Mouse (Mus musculus) T-helper 2 cell (primary cell): ENCODE measurements around the gene Csn1s2b.
"Not testable (repeated sequence)": the region's sequence is repeated elsewhere in the genome, so short reads cannot be mapped to it uniquely, and the experiment has no call there.

ENCODE experiments used
- in situ Hi-C: fragments of 300-600 bp; cut with MboI, MseI; formaldehyde crosslinking; loops from one replicate; pipeline ENCODE4 v1.15.1; 2025; ENCODE audit warnings: high pct_unique_total_duplicates

Gene Csn1s2b

DNA sequence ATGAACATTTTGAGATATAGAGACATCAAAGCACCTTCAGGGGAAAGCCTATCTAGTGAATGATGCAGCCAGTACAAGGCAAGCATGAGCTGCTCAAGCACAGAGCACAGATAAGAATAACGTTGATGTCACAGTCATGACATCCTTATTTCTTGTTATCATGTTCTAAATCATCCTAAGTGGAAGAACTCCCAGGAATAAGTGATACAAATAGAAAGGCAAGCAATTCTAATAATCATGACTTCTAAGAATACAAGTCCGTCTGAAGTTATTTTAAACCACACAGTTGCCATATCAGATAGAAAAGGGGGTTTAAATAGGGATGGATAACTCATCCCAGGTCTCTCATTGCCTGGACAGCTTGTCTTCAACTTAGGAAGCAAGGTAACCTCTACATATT, at the start of gene Csn1s2b:
Csn1s2b (plus strand) TSS at position 301 of the 400 bp plus-strand sequence.
- in situ Hi-C loops, result no loop called here

DNA sequence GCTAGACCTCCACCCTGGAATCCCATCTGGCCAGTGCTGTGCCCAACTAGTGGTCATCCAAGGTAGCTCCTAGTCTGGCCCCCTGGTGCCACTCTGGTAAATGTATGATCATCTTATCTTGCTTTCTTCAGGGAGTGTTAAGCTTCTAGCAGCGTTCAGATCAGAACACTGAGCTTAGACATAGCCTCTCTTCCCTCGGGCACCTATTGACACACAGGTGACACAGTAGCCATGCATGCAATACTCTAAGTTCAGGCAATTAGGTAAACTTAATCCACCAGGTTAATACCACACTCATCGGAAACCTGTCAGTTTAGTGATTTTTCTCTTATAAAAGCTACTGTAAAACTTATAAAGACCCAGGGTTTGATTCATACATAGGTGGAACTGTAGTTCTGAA, 43.3 kb upstream of the Csn1s2b start:
- in situ Hi-C loops, result no loop called here

DNA sequence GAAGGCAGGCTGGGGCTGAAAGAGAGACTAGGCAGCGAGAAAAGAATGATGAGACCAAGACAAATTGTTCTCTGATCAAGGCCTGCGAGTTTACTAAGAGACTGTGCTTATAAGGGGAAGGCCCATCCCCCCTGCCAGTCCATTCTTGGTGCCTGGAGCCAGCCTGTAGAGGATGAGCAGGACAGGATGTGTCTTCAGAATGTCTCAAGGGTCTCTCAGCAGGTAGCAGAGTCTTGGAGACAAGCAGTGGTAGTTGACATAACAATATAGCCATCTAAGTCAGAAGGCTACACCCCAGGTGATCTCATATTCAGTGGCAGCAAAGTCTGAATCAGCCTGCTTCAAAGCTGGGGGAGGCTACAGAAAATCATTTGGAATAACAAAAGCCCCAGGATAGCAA, 35.7 kb upstream of the Csn1s2b start:
- in situ Hi-C loops, result not testable (repeated sequence)

DNA sequence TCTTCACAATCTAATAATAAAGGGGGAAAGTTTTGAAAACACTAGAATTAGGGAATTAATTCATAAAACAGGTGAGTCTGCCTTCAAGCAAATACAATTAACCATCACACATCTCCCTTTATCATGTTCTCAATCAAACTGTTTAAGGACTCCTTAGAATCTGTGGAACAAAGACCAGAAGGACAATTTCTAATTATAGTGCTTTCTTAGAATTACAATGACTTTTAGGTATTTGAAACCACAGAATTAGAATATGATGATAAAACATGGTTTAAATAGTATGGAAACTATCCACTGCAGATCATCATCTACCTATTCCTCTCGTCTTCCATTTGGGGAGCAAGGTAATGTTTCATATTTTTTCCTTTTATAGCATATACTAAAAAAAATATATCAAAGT, 33.6 kb upstream of the Csn1s2b start, which contains the start of gene Csn1s2a:
Csn1s2a (plus strand) TSS at position 301 of the 400 bp plus-strand sequence.
- in situ Hi-C loops, result no loop called here

DNA sequence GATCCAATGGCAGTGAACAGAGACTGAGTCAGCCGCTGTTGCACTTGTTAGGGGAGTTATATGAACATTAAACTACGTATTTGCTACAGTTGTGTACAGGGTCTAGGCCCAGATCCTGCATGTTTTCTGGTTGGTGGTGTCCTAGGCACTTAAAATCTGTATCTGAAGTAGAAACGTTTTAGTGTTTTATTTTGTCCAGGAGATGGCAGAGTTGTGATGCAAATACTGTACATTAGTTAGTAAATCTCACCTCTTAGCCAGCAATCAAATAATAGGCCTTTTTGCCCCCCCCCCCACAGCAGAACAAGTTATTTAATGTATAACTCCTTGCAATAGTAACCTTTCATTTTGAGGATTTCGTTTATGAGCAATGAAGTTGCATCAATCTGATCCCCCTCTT, 25.2 kb upstream of the Csn1s2b start:
- in situ Hi-C loops, result no loop called here

DNA sequence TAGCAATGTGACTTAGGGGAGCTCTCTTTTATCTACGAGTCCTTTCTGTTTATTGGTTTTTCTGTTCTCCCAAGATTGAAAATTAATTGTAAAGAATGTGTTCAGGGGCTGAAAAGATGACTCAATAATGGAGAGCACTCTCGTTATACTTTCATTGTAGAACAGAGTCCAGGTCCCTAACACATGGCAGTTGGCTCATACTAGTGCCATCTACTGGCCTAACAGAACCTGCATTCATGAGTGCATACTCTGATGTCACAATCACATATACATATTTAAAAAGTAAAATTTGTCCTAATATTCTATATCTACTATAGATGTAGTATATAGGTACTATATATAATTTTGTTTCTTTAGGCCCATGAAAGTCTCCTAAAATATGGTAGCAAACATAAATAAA, 1.4 kb downstream of the Csn1s2b start:
- in situ Hi-C loops, result no loop called here

DNA sequence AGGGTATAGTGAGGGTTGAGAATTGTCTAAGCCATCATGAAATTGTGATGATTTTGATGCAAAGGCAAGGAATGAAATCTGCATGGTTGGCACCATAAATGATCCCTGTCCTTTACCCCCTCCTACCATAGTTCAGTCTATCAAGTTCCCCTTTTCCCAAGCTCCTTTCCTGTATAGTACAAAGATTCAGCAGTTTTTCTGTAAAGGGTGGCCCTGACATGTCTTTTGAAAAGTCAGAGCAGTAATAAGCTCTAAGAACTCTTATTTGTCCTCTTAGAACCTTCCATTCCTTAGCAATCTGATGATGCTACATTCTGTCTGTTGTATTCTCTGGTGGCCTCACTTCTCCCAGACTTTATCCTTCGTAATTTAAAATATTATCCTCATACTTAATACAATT, 17.5 kb downstream of the Csn1s2b start, which contains the start of gene Prr27:
Prr27 (plus strand) TSS at position 301 of the 400 bp plus-strand sequence.
- in situ Hi-C loops, result no loop called here

DNA sequence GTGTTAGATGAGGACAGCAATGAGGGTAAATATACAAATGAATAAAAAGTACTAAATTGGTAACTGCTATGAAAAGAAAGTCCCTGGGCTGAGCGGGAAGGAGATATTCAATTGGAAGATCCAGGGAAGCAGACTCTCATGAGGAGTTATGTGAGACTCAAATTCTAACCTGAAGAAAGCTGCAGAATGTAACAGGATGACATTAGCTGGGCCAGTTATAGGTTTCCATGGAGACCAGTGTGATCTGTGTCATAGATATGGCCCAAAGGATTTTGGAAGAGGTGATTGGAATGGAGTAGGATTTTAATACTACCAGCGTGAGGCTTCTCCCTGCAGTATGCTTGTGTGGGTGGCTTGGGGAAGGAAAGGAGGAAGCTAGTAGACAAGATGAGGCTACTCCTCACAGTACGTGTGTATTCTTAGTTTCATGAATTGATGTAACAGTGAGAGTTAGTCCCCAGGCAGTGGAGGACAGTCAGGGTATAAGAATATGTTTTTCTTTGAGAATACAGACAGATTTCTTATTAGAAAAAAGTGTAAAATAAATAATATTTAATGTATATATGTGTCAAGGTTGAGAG, 47.3 kb downstream of the Csn1s2b start:
- in situ Hi-C loops, result no loop called here

DNA sequence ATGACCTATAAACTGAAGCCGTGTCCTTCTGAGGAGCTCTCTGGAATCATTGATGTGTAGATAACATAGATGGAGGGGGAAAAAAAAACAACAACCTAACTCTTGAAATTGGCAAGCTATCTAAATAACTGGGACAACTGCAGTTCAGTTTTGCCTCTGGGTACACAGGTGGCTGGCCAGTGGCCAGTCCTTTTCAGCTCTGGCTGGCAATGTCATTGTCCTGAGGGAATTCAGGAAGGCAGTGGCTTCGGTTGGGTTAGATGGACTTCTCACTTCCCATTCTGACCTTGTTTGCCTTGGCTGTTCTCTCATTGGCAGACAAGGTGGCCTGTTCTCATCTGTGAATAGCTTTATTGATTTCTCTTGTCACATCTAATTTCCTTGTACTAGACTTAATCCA, 62.2 kb downstream of the Csn1s2b start:
- in situ Hi-C loops, result no loop called here

DNA sequence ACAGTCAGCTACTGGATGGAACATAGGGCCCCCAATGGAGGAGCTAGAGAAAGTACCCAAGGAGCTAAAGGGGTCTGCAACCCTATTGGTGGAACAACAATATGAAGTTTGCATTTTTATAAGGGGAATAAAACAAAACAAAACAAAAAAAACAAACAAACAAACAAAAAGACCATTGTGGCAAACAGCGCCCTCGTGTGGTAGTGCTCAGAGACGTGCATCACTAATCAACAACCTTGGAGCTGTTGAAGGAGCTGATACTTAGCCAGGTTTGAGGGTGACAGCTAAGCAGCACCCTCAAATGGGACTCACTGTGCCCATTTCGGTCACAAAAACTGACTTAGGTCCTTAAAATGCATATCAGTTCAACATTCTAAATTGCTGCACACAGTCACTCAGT, 63.5 kb downstream of the Csn1s2b start:
- in situ Hi-C loops, result no loop called here
